Mouse (Mus musculus) adrenal gland, postnatal 4 days (tissue): ENCODE data around the gene Fmo3. TPM values are rescaled to one million over a fixed set of nuclear protein-coding genes. Genes with fewer than 3 reads are reported as not detected.

Experiments used
- DNase-seq, 2 experiments: peaks; one replicate each; pipeline ENCODE4 v3.0.0; 2021 to 2022; ENCODE audit warnings: low spot score in 2 of 2, mixed read lengths in 2 of 2
- long read RNA-seq, 2 experiments: library from polyadenylated mRNA; stranded (forward); transcript quantifications; one replicate each; pipeline ENCODE4 v2.0.0; 2021
- total RNA-seq, 2 experiments: library from RNA; stranded (reverse); gene quantifications; 2 replicates each; pipeline ENCODE4 v1.2.3; 2021

Gene Fmo3
- 1 to 10 TPM in 1 of 2 experiments, not detected in 1; 1.2 TPM for total RNA-seq
- long read RNA-seq, experiment 1, result 0 reads
- long read RNA-seq, experiment 2, result 0 reads

- no peak for DNase-seq
Measured at GRCm38 (mm10) chr1:162984428-162984827, at the start of gene Fmo3. Gene Fmo3 (minus strand): TSS chr1:162984528.

- DNase-seq, result no peak
Measured at GRCm38 (mm10) chr1:163023075-163023474, 38.7 kb upstream of the Fmo3 start.

- no peak for DNase-seq
Measured at GRCm38 (mm10) chr1:163009220-163009619, 24.9 kb upstream of the Fmo3 start.

GRCm38 (mm10) chr1:163003496-163003895, 19.2 kb upstream of the Fmo3 start:
- no peak for DNase-seq

- no peak for DNase-seq
Measured at GRCm38 (mm10) chr1:163001271-163001829, 17.0 kb upstream of the Fmo3 start.

- no peak for DNase-seq
Measured at GRCm38 (mm10) chr1:162987546-162987945, 3.2 kb upstream of the Fmo3 start.

- no peak for DNase-seq
Measured at GRCm38 (mm10) chr1:162986777-162987176, 2.4 kb upstream of the Fmo3 start.

GRCm38 (mm10) chr1:162986121-162986748, 1.9 kb upstream of the Fmo3 start:
- no peak for DNase-seq

- no peak for DNase-seq
Measured at GRCm38 (mm10) chr1:162963556-162963955, 20.8 kb downstream of the Fmo3 start.

GRCm38 (mm10) chr1:162957422-162957821, 26.9 kb downstream of the Fmo3 start:
- DNase-seq, result no peak

GRCm38 (mm10) chr1:162953079-162953478, 31.2 kb downstream of the Fmo3 start:
- DNase-seq, result no peak

GRCm38 (mm10) chr1:162949763-162950162, 34.6 kb downstream of the Fmo3 start:
- no peak for DNase-seq

GRCm38 (mm10) chr1:162947934-162948333, 36.4 kb downstream of the Fmo3 start:
- DNase-seq, result no peak

GRCm38 (mm10) chr1:162946837-162947558, 37.3 kb downstream of the Fmo3 start:
- no peak for DNase-seq

- DNase-seq, result no peak
Measured at GRCm38 (mm10) chr1:162943700-162944099, 40.6 kb downstream of the Fmo3 start.

- DNase-seq, result no peak
Measured at GRCm38 (mm10) chr1:162938696-162939351, 45.5 kb downstream of the Fmo3 start.

GRCm38 (mm10) chr1:162937970-162938695, 46.2 kb downstream of the Fmo3 start:
- DNase-seq, result no peak

- DNase-seq, result no peak
Measured at GRCm38 (mm10) chr1:162937415-162937814, 46.9 kb downstream of the Fmo3 start, which contains the start of gene Fmo6. Gene Fmo6 (minus strand): TSS chr1:162937515.

- DNase-seq, result no peak
Measured at GRCm38 (mm10) chr1:162934374-162935012, 49.8 kb downstream of the Fmo3 start.

- no peak for DNase-seq
Measured at GRCm38 (mm10) chr1:162932386-162932785, 51.9 kb downstream of the Fmo3 start.

GRCm38 (mm10) chr1:162931880-162932279, 52.4 kb downstream of the Fmo3 start:
- no peak for DNase-seq
